Comparison of ENCODE assay signal across 18 mouse cellular contexts in genomic region chr17:3243672-3244071, GRCm38 (mm10).
DNase-seq lines count a peak whose midpoint lies in the region; ATAC-seq and TF ChIP-seq lines count a peak whose summit lies in the region.
"Had no signal": no experiment of that assay in that cellular context is flagged by ENCODE, and none has a peak within 500 bp of the region (broad histone marks: within the 10 kb centered on the region; RNA-seq: fewer than 3 reads in every experiment).

No protein-coding gene starts in this region.

- peak; percentile 61 for DNase-seq in layer of hippocampus, adult 9-10 months (ENCODE audit: low spot score)
- no peak for DNase-seq in layer of hippocampus, adult 9-11 months
- DNase-seq in forebrain, postnatal 0 days, result peak; percentile 80
- no peak for DNase-seq in cerebellum, adult 11-12 months
- DNase-seq: adrenal gland, adult 8-10 months; cerebellum, adult 2 months; cerebellum, postnatal 14 days; embryo, embryonic 11 days; gastrocnemius, adult 2 months; gastrocnemius, postnatal 25 days had no signal

- ATAC-seq in intestine, postnatal 0 days, result no peak
- no peak for ATAC-seq in intestine, embryonic 15.5 days
- peak; percentile 27; the same call in 1 of the 2 replicates for ATAC-seq in forebrain, postnatal 0 days
- ATAC-seq: intestine, embryonic 16.5 days had no signal

- 90% methylated on average over 3 of the region's 3 CpGs for WGBS in intestine, postnatal 0 days
- 88% methylated on average over 3 of the region's 3 CpGs for WGBS in intestine, embryonic 15.5 days
- 53% methylated on average over 3 of the region's 3 CpGs for WGBS in forebrain, postnatal 0 days

- peaks cover 32% of the 10 kb centered on the region for H3K4me1 ChIP-seq in intestine, postnatal 0 days (replicated peaks; ENCODE audit: control insufficient read depth, insufficient read depth, low read length)
- peaks cover 17% of the 10 kb centered on the region for H3K4me1 ChIP-seq in intestine, embryonic 15.5 days (replicated peaks)
- H3K4me1 ChIP-seq in forebrain, postnatal 0 days (ENCODE audit: insufficient read depth), result peaks cover 24% of the 10 kb centered on the region

- H3K9ac ChIP-seq in intestine, postnatal 0 days (ENCODE audit: low read depth, low read length), result no peak overlapping the region
- H3K9ac ChIP-seq in intestine, embryonic 15.5 days, result no peak overlapping the region
- no peak overlapping the region for H3K9ac ChIP-seq in forebrain, postnatal 0 days
- H3K9ac ChIP-seq: embryonic facial prominence, embryonic 15.5 days; heart, embryonic 12.5 days; hindbrain, embryonic 14.5 days had no signal

- no peaks in the 10 kb centered on the region for H3K27me3 ChIP-seq in intestine, postnatal 0 days (replicated peaks; ENCODE audit: control insufficient read depth, insufficient read depth, low read length)
- no peaks in the 10 kb centered on the region for H3K27me3 ChIP-seq in intestine, embryonic 15.5 days (replicated peaks)
- no peaks in the 10 kb centered on the region for H3K27me3 ChIP-seq in forebrain, postnatal 0 days (ENCODE audit: insufficient read depth, low read length)
- H3K27me3 ChIP-seq: embryonic facial prominence, embryonic 15.5 days; heart, embryonic 12.5 days had no signal

- H3K4me2 ChIP-seq in intestine, postnatal 0 days (replicated peaks; ENCODE audit: low read depth), result no peak overlapping the region
- H3K4me2 ChIP-seq in intestine, embryonic 15.5 days (replicated peaks), result no peak overlapping the region
- no peak overlapping the region for H3K4me2 ChIP-seq in forebrain, postnatal 0 days (ENCODE audit: low read depth)
- H3K4me2 ChIP-seq: embryonic facial prominence, embryonic 15.5 days; heart, embryonic 12.5 days; hindbrain, embryonic 14.5 days had no signal

- H3K4me3 ChIP-seq in intestine, postnatal 0 days (ENCODE audit: low read depth, low read length), result no peak overlapping the region
- H3K4me3 ChIP-seq in intestine, embryonic 15.5 days (replicated peaks), result no peak overlapping the region
- no peak overlapping the region for H3K4me3 ChIP-seq in forebrain, postnatal 0 days (ENCODE audit: low read depth, low read length)
- H3K4me3 ChIP-seq: embryonic facial prominence, embryonic 15.5 days; erythroblast, embryonic 14.5 days; gastrocnemius, adult 2 months; heart, embryonic 12.5 days; hindbrain, embryonic 10.5 days had no signal

- H3K36me3 ChIP-seq in intestine, postnatal 0 days (ENCODE audit: control insufficient read depth, insufficient read depth), result no peaks in the 10 kb centered on the region
- H3K36me3 ChIP-seq in intestine, embryonic 15.5 days, result no peaks in the 10 kb centered on the region
- no peaks in the 10 kb centered on the region for H3K36me3 ChIP-seq in forebrain, postnatal 0 days (ENCODE audit: insufficient read depth)
- H3K36me3 ChIP-seq: heart, embryonic 12.5 days had no signal

- H3K27ac ChIP-seq in intestine, postnatal 0 days (ENCODE audit: low read depth, low read length), result 0 out of 2 replicates have a peak overlapping the region, but pooled peaks have one; percentile 94
- no peak overlapping the region for H3K27ac ChIP-seq in intestine, embryonic 15.5 days
- H3K27ac ChIP-seq in forebrain, postnatal 0 days (ENCODE audit: low read depth, low read length), result peak overlapping the region; percentile 81; the same call in 1 of the 2 replicates
- H3K27ac ChIP-seq: embryonic facial prominence, embryonic 15.5 days; gastrocnemius, adult 2 months; hindbrain, embryonic 10.5 days had no signal

- TF ChIP-seq CTCF in intestine, postnatal 0 days (IDR thresholded peaks at IDR 0.05; ENCODE audit: low read depth), result no peak
- no peak for TF ChIP-seq CTCF in forebrain, postnatal 0 days (IDR thresholded peaks at IDR 0.05; ENCODE audit: low read depth)

- H3K9me3 ChIP-seq in intestine, postnatal 0 days (ENCODE audit: control insufficient read depth), result no peaks in the 10 kb centered on the region
- no peaks in the 10 kb centered on the region for H3K9me3 ChIP-seq in intestine, embryonic 15.5 days
- no peaks in the 10 kb centered on the region for H3K9me3 ChIP-seq in forebrain, postnatal 0 days (ENCODE audit: low read length)
- H3K9me3 ChIP-seq: embryonic facial prominence, embryonic 15.5 days; heart, embryonic 12.5 days; hindbrain, embryonic 10.5 days had no signal

Comparison
In these comparisons a context has a peak if more than half of its experiments do, and no peak if none do; other contexts are left out.
1. DNase-seq: peak in layer of hippocampus, adult 9-10 months (single experiment) and forebrain, postnatal 0 days (single experiment); none in layer of hippocampus, adult 9-11 months (single experiment) and cerebellum, adult 11-12 months (single experiment).